Mouse (Mus musculus) adrenal gland (tissue): ENCODE data around the gene Lrrc3c.
"Not testable (repeated sequence)": the region's sequence is repeated elsewhere in the genome, so short reads cannot be mapped to it uniquely, and the experiment has no call there.

ENCODE experiments used
- intact Hi-C: fragments of 180-260 bp; cut with DNase I; formaldehyde crosslinking; loops from one replicate; pipeline ENCODE4 v1.15.1; 2025

The Lrrc3c gene

DNA sequence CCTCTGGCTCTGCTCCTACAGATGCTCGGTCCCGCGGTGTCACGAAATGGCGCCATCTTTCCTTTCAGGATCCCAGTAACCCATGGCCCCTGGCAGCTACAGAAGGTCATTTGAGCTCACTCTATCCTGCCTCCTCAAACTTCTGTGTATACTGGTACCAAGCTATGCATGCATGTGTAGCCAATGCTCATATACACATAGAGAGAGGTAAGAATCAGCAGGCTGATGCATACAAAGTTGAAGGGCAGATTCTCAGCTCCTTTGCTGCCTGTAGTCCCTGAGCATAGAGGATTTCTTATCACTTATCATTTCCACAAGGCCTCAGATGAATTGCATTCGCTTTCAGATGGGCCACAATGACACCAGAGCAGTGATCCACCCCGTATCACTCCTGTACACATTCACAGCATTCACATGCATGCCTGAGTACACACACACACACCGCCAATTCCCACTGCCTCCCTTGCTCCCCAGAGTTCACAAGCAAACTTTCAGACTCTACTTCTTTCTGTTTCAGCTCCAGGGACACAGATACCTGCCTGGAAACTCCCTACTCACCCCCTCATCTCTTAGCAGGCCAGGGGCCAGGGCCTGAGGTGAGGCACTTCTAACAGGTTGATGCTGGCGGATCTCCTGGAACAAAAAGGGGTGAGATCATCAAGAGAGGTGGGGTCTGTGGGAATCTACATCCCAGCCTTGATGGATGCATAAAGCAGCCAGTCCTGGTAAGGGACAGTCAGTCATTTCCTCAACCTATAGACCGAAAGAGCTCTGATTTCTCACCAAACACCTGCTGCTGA, 27.7 kb downstream of the Lrrc3c start, which contains the start of the genes Gm12355 and Gsdma3:
Gene Gm12355, minus strand, starts transcription at position 51 of the 800 bp plus-strand sequence.
Gene Gsdma3, plus strand, starts transcription at position 750 of the 800 bp plus-strand sequence.
- intact Hi-C loops: no loop called here

DNA sequence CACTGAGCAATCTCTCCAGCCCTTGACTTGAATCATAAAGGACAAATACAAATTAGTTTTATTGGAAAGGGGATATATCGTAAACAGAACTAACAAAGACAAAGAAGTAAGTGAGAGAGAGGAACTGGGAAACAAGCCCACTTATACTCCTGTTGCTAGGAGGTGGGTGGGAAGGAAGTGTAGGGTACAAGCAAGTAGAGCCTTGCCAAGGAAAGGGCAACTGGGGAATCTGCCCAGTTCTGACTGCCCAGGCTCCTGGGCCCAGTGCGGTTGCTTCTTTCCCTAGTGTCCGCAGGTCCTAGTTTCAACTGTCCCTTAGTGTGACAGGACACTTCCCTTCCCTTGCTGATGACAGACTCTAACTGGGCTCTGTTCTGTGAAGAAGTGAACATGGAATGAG, 30.6 kb downstream of the Lrrc3c start:
- intact Hi-C loops: no loop called here

DNA sequence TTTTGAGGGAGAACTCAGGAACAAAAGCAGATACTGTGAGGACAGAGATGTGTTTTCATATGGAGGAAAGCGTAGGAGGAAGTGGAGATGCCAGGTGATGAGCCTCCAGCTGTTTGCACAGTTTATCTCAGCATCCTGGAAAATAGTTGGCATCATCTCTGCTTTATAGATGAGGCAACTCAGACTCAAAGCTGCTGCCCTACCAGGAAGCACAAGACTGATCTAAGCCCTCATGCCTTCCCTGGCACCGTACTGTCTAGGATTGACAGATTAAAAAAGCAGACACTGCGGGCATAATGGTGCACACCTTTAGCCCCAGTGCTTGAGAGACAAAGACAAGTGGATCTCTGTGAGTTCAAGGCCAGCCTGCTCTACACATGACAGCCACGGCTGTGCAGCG, 32.6 kb downstream of the Lrrc3c start:
- intact Hi-C loops: no loop called here

DNA sequence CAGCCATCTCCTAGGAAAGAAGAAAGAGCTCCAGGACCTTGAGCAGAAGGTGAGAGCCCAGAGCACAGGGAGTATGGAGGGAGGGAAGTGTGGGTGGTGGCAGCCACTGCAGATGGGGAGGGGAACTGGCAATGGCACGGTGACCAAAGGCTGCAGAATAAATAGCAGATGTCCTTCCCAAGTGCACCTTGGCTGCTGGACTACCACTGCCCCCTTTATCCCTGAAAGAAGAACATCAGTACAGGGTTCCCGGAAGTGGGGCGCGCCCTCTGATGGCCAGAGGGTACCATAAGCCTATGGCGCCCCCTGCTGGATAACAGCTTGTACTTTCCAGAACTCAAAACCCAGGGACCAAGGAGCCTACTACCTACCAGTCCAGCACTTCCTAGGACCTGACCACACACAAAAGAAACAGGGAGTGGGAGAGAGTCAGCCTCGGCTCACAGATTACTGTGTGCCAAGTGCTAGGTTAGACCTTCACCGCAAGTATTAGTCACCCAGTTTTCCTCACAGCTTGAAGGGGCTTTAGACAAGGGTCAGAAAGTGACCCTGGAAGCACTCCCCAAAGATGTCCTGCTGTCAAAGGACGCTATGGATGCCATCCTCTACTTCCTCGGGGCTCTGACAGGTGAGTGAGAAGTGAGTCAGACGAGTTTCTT, 37.4 kb downstream of the Lrrc3c start:
- intact Hi-C loops: not testable (repeated sequence)

DNA sequence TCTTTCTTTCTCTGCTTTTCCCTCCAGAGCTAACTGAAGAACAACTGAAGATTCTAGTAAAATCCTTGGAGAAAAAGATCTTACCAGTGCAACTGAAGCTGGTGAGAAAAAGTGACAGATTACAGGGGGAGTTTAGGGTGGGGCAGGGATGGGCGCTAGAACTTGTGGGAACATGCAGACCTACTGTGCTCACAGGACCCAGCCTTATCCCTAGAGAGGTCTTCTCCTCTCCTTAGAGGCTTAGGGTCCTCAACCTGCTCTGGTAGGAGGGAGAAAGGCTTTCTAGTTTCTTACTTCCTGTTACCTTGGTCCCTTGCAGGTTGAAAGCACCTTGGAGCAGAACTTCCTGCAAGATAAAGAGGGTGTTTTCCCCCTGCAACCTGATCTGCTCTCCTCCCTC, 39.4 kb downstream of the Lrrc3c start:
- intact Hi-C loops: no loop called here

DNA sequence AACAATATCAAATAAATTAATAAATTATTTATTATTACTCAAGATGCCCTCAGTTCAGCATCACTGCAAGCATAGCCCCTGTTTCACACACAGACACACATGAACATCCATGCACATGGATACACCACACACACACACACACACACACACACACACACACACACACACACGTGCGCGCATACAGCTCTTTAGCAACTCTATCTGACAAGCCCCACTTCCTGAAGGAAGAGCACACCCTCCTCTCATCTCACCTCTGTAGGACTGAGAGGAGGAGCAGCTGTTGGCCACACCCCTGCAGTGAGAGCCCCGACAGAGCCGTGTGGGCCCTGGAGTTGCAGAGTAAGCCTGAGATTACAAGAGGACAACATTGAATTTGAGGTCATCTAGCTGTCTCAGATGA, 42.0 kb downstream of the Lrrc3c start:
- intact Hi-C loops: no loop called here

DNA sequence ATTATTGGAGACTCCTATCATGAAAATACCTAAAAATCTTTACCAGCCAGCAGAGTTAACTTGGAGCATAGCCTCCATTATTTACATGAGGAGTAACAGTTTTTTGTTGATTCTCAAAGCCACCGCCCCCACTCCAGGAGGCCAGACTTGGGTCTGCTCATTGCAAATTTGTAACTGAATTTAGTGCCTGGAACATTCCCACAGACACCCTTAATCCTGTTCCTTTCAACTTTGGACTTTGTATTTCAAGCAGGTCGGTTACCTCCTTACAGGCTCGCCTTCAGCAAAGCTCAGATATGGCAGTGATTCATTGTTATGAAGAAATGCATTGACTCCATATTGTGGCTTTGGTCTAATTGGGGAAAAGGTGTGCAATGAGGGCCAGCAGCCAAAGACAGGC, 46.7 kb downstream of the Lrrc3c start:
- intact Hi-C loops: no loop called here

DNA sequence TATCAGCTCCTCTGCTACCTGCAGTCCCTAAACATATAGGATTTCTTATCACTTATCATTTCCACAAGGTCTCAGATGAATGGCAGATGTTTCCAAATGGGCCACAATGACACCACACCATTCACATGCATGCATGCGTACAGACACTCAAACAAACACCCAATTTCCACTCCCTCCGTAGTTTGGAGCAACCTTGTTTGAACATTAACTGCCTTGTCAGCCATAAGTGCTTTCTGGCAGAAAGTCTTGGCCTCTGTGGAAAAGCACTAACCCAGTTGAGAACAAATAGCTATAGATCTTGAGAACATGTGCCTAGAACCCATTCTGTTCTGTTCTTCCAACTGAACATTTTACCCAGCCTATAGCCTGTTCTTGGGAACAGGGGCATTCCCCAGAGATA, 47.9 kb downstream of the Lrrc3c start:
- intact Hi-C loops: no loop called here

DNA sequence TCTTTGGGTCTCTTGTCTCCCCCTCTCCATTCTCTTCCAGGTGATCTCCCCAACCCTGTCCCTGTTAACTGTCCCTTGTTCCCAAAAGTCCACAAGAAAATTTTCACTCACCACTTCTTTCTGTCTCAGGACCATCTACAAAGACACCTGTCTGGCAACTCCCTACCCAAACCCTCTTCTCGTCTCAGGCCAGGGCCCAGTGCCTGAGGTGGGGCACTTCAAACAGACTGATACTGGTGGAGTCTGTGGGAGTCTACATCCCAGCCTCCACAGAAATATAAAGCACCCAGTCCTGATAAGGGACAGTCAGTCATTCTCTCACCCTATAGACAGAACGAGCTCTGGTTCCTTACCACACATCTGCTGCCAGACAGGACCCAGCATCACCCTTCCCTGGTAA, 48.4 kb downstream of the Lrrc3c start, which contains the start of gene Gsdma2:
Gene Gsdma2, plus strand, starts transcription at position 301 of the 400 bp plus-strand sequence.
- intact Hi-C loops: no loop called here
